Mouse (Mus musculus): Measurements from ENCODE around the gene Gdf15.

- no peak for TF ChIP-seq CTCF (IDR thresholded peaks at IDR 0.05; ENCODE audit: low read depth, low read length)
- TF ChIP-seq POLR2A (IDR thresholded peaks at IDR 0.05; ENCODE audit: insufficient read depth, low read length), result no peak
Observed at GRCm38 (mm10) chr8:70601271-70601649, 31.0 kb downstream of the Gdf15 start.
